Mouse (Mus musculus) limb, embryonic 13.5 days (tissue): ENCODE results near the gene Prickle4. TPM values are rescaled to one million over a fixed set of nuclear protein-coding genes. Genes with fewer than 3 reads are reported as not detected.
"Not testable (repeated sequence)": the region's sequence is repeated elsewhere in the genome, so short reads cannot be mapped to it uniquely, and the experiment has no call there.

Experiments
- ATAC-seq: fragments of 200-750 bp; cut with Nextera tagmentation; 2 replicates; pipeline ENCODE4 v1.8.0; 2017; ENCODE audit warnings: low read depth, moderate number of reproducible peaks, moderate TSS enrichment; ENCODE audit not compliant: low FRiP score
- H3K27ac ChIP-seq: fragments of 300-500 bp; sonication (generic); 2 replicates; pipeline ENCODE4 v1.5.1; 2015; ENCODE audit warnings: inconsistent platforms, mild to moderate bottlenecking, moderate library complexity
- H3K27me3 ChIP-seq: fragments of 300-500 bp; sonication (generic); 2 replicates; pipeline ENCODE4 v1.6.1; 2015; ENCODE audit warnings: mild to moderate bottlenecking, inconsistent platforms
- H3K36me3 ChIP-seq: fragments of 300-500 bp; sonication (generic); 2 replicates; pipeline ENCODE4 v1.6.1; 2015; ENCODE audit warnings: inconsistent platforms, mild to moderate bottlenecking, moderate library complexity
- H3K4me1 ChIP-seq: fragments of 300-500 bp; sonication (generic); 2 replicates; pipeline ENCODE4 v1.6.1; 2015; ENCODE audit warnings: inconsistent platforms
- H3K4me2 ChIP-seq: fragments of 300-500 bp; sonication (generic); replicated peaks from 2 replicates; pipeline ENCODE4 v1.6.1; 2015; ENCODE audit warnings: inconsistent platforms, mild to moderate bottlenecking, moderate library complexity
- H3K4me3 ChIP-seq: fragments of 300-500 bp; sonication (generic); 2 replicates; pipeline ENCODE4 v1.5.1; 2015; ENCODE audit warnings: moderate library complexity, mild to moderate bottlenecking, inconsistent platforms
- H3K9ac ChIP-seq: fragments of 300-500 bp; sonication (generic); 2 replicates; pipeline ENCODE4 v1.6.1; 2015; ENCODE audit warnings: mild to moderate bottlenecking, inconsistent platforms
- H3K9me3 ChIP-seq: fragments of 300-500 bp; sonication (generic); 2 replicates; pipeline ENCODE4 v1.6.1; 2016; ENCODE audit warnings: inconsistent platforms
- WGBS: fragments of 180-500 bp; shearing (Covaris S2); methylation state at CpG from one replicate; pipeline ENCODE4 v1.1.7; 2015; 5-methylcytosine and 5-hydroxymethylcytosine counted together
- polyA plus RNA-seq: library from polyadenylated mRNA; unstranded; fragments of >200 nt; fragmentation: Nextera tagmentation; extraction: Ambion mirVana; gene quantifications from 2 replicates; pipeline ENCODE4 v1.2.1, GENCODE M21; 2015

Gene Prickle4
- polyA plus RNA-seq, 1 experiment from 2014 or later, result 0.42 TPM

DNA sequence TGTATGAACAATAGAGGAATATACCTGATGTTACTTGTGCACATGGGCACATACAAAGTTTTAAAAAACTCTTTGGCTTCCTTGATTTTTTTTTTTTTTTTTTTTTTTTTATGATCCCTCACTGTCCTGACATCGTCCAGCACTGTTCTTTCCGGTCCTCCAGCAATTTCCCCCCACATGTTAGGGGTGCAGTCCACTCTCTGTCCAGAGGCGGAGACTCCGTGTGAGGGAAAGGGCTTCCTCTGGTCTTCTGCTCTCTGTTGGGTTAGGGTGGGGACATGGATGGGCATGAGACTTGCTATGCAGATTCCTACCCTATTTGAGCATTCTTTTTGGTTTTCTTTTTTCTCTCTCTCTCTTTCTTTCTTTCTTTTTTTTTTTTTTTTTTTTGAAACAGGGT lies 36.6 kb downstream of the Prickle4 start:
- H3K4me1 ChIP-seq, result no peaks in the 10 kb centered on the region
- ATAC-seq, result no peak
- H3K27me3 ChIP-seq, result no peaks in the 10 kb centered on the region
- H3K9me3 ChIP-seq, result no peaks in the 10 kb centered on the region
- peaks cover 6% of the 10 kb centered on the region; the same call in 1 of the 2 replicates for H3K36me3 ChIP-seq
- no peak overlapping the region for H3K4me2 ChIP-seq
- 79% methylated on average over 4 of the region's 4 CpGs for WGBS
- H3K4me3 ChIP-seq, result no peak overlapping the region
- no peak overlapping the region for H3K9ac ChIP-seq
- H3K27ac ChIP-seq, result no peak overlapping the region

DNA sequence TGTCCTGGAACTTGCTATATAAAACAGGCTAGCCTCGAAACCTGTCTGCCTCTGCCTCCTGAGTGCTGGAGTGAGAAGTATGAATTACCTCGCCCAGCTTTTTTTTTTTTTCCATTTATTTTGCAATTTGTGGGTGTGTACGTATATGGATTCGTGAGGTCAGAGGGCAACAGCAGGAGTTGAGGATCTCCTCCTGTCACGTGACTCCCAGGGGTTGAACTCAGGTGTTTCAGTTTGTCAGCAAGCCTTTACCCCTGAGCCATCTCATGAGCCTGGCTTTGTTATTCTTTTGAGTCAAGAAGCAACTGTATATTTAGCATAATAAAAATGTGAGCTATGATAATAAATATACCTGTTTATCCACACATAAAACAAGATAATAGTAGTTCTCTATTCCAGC lies 38.8 kb downstream of the Prickle4 start:
- 76% methylated on average over 5 of the region's 5 CpGs for WGBS
- no peaks in the 10 kb centered on the region for H3K9me3 ChIP-seq
- no peak for ATAC-seq
- no peaks in the 10 kb centered on the region for H3K4me1 ChIP-seq
- H3K27ac ChIP-seq, result no peak overlapping the region
- no peak overlapping the region for H3K9ac ChIP-seq
- no peak overlapping the region for H3K4me3 ChIP-seq
- H3K36me3 ChIP-seq, result peaks cover 6% of the 10 kb centered on the region; the same call in 1 of the 2 replicates
- H3K27me3 ChIP-seq, result no peaks in the 10 kb centered on the region
- H3K4me2 ChIP-seq, result no peak overlapping the region

DNA sequence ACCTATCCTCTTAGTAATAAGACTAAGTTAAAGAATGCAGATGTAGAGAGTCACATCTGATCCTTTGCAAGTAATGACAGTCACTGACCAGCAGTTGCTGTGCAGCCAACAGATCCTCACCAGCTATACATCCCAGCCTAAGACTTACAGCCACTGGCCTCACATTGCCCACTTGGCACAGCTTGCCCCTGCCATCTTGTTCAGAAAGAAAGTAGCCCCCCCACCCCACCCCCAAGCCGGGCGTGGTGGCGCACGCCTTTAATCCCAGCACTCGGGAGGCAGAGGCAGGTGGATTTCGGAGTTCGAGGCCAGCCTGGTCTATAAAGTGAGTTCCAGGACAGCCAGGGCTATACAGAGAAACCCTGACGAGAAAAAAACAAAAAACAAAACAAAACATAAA lies 40.2 kb downstream of the Prickle4 start:
- 92% methylated on average over 8 of the region's 8 CpGs for WGBS
- not testable (repeated sequence) for H3K27ac ChIP-seq

DNA sequence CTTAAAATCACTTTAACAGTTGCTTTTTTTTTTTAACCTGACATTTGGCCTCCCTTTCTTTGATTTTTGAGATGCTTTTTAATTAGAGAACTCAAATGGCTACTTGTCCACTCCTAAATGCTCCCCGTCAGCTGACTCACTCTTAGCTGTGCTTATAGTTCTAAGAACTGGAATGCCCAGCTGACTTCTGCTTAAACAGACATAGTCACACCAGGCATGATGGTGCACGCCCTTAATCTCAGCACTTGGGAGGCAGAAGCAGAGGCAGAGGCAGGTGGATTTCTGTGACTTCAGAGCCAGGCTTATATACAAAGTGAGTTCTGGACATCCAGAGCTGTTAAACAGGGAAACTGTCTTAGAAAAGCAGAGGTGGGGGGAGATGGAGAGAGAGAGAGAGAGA lies 42.6 kb downstream of the Prickle4 start:
- Histone ChIP-seq H3K36me3 (peaks cover 6% of the 10 kb centered on the region; the same call in 1 of the 2 replicates), H3K4me1 (no peaks in the 10 kb centered on the region), H3K9ac (no peak overlapping the region), H3K27ac (no peak overlapping the region), H3K9me3 (no peaks in the 10 kb centered on the region), H3K4me3 (no peak overlapping the region), H3K4me2 (no peak overlapping the region), H3K27me3 (no peaks in the 10 kb centered on the region)
- 85% methylated on average over 2 of the region's 2 CpGs for WGBS
- no peak for ATAC-seq

More for the DNA sequence above, 40.2 kb downstream of the Prickle4 start:
- H3K36me3 ChIP-seq, H3K4me1 ChIP-seq, H3K4me3 ChIP-seq, ATAC-seq, H3K9ac ChIP-seq, H3K9me3 ChIP-seq, H3K27me3 ChIP-seq, H3K4me2 ChIP-seq: not testable (repeated sequence)

DNA sequence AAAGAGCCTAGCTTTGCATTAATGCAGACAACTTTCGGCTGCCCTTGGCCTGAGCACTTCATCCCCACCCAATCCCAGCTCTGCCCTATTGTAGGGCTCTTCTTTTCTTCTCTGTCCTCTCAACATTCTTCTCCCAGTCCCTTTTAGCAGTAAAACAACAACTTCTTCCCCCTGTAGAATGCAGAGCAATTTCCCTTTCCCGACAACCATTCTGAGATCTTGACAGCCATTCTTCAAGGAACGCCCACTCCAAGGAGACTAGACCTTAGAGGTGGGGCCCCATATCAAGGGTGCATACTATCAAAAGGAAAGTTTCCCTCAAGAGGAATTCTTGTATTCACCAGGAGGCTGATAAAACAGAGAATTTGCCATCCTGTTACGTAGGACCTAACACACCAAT lies 45.6 kb downstream of the Prickle4 start:
- no peak for ATAC-seq
- Histone ChIP-seq H3K4me1 (no peaks in the 10 kb centered on the region), H3K27ac (no peak overlapping the region), H3K9ac (no peak overlapping the region), H3K9me3 (no peaks in the 10 kb centered on the region), H3K27me3 (no peaks in the 10 kb centered on the region), H3K36me3 (peaks cover 3% of the 10 kb centered on the region; the same call in 1 of the 2 replicates), H3K4me3 (no peak overlapping the region), H3K4me2 (no peak overlapping the region)
- WGBS, result 65% methylated on average over 4 of the region's 4 CpGs

DNA sequence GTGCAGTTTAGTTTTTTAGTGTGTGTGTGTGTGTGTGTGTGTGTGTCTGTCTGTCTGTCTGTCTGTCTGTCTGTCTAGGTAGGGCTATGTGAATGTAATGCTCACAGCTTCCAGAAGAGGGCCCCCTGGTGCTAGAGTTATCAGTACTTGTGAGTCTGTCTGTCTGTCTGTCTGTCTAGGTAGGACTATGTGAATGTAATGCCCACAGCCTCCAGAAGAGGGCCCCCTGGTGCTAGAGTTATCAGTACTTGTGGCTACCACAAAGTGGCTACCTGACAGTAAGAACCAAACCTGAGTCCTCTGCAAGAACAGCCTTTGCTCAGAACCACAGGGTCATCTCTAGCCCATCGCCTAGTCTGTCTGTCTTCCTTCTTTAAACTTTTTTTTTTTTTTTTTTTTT lies 47.9 kb downstream of the Prickle4 start:
- no peak for ATAC-seq
- 67% methylated on average over 1 of the region's 1 CpGs for WGBS
- H3K27me3 ChIP-seq, result no peaks in the 10 kb centered on the region
- no peaks in the 10 kb centered on the region for H3K4me1 ChIP-seq
- no peak overlapping the region for H3K4me3 ChIP-seq
- no peak overlapping the region for H3K27ac ChIP-seq
- no peak overlapping the region for H3K9ac ChIP-seq
- no peaks in the 10 kb centered on the region for H3K36me3 ChIP-seq
- no peak overlapping the region for H3K4me2 ChIP-seq
- H3K9me3 ChIP-seq, result no peaks in the 10 kb centered on the region

DNA sequence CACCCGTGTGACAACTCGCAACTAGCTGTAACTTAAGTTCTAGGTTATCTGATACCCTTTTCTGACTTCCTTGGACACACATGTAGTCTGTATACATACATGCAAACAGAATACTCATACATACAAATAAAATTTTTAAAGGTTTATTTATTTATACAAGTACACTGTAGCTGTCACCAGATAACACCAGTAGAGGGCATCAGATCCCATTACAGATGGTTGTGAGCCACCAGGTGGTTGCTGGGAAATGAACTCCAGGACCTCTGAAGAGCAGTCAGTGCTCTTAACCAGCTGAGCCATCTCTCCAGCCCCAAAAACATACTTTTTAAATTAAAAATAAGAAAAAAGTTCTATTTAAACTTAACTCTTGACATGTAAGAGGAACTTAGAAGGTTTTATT lies 51.5 kb downstream of the Prickle4 start:
- ATAC-seq, result no peak
- Histone ChIP-seq H3K4me1 (no peaks in the 10 kb centered on the region), H3K4me3 (no peak overlapping the region), H3K4me2 (no peak overlapping the region), H3K27ac (no peak overlapping the region), H3K9ac (no peak overlapping the region), H3K36me3 (no peaks in the 10 kb centered on the region), H3K9me3 (no peaks in the 10 kb centered on the region), H3K27me3 (no peaks in the 10 kb centered on the region)
- 87% methylated on average over 2 of the region's 2 CpGs for WGBS

Other genes with a start within 250 kb of the Prickle4 start
- gene Taf8, start 192.4 kb downstream of the Prickle4 start, polyA plus RNA-seq, result 34.6 and 34.9 TPM in 2 replicates
- gene Ccnd3, start 189.7 kb downstream of the Prickle4 start, polyA plus RNA-seq, result 392 and 402 TPM in 2 replicates
- gene Bysl, start 83.2 kb downstream of the Prickle4 start, polyA plus RNA-seq, result 26.6 and 28.6 TPM in 2 replicates
- 50.6 and 52.2 TPM in 2 replicates for gene Med20, start 83.2 kb downstream of the Prickle4 start, polyA plus RNA-seq
- gene Gm20517, start 83.1 kb downstream of the Prickle4 start, polyA plus RNA-seq, result 1.8 and 2.2 TPM in 2 replicates
- 5.6 and 7.4 TPM in 2 replicates for gene Usp49, start 64.0 kb downstream of the Prickle4 start, polyA plus RNA-seq
- gene Tomm6, start 6.3 kb downstream of the Prickle4 start, polyA plus RNA-seq, result 363 and 394 TPM in 2 replicates
- 6.3 TPM in 2 replicates for gene Frs3, start 5.7 kb downstream of the Prickle4 start, polyA plus RNA-seq
- 0.37 and 0.52 TPM in 2 replicates for gene Gm21981, start 281 bp downstream of the Prickle4 start, polyA plus RNA-seq
- 0.14 and 0.43 TPM in 2 replicates for gene Pgc, start 32.1 kb upstream of the Prickle4 start, polyA plus RNA-seq
- 8.8 and 9.1 TPM in 2 replicates for gene Tfeb, start 42.3 kb upstream of the Prickle4 start, polyA plus RNA-seq
- gene Mdfi, start 140.0 kb upstream of the Prickle4 start, polyA plus RNA-seq, result 30.9 and 33.9 TPM in 2 replicates
- 25.9 and 30.2 TPM in 2 replicates for gene Foxp4, start 229.9 kb upstream of the Prickle4 start, polyA plus RNA-seq